Mouse (Mus musculus): ENCODE measurements around the gene Trim21.

- TF ChIP-seq CTCF (IDR thresholded peaks at IDR 0.05; ENCODE audit: low read depth) (no peak), EP300 (optimal IDR thresholded peaks at IDR 0.05) (no peak)
Measured at GRCm38 (mm10) chr7:102509726-102510125, 55.6 kb downstream of the Trim21 start.

All from stomach, postnatal 0 days (tissue).